Comparison of ENCODE assay signal across 16 mouse cellular contexts in genomic region chr3:96847661-96848060, GRCm38 (mm10). TPM values are rescaled to one million over a fixed set of nuclear protein-coding genes. Genes with fewer than 3 reads are reported as not detected.
DNase-seq lines count a peak whose midpoint lies in the region; ATAC-seq lines count a peak whose summit lies in the region.
"Had no signal": no experiment of that assay in that cellular context is flagged by ENCODE, and none has a peak within 500 bp of the region (broad histone marks: within the 10 kb centered on the region; RNA-seq: fewer than 3 reads in every experiment).

No protein-coding gene starts in this region.

- ATAC-seq in inflammation-experienced regulatory T-cells, adult 6 months = peak; percentile 44
- no peak for ATAC-seq in hindbrain, embryonic 14.5 days (ENCODE audit: low FRiP score)
- ATAC-seq in midbrain, embryonic 13.5 days = no peak
- ATAC-seq: lung, postnatal 0 days had no signal

- H3K4me1 ChIP-seq in hindbrain, embryonic 14.5 days (replicated peaks; ENCODE audit: control insufficient read depth, insufficient read depth, low read length) = no peaks in the 10 kb centered on the region
- no peaks in the 10 kb centered on the region for H3K4me1 ChIP-seq in midbrain, embryonic 13.5 days (replicated peaks)

- H3K4me3 ChIP-seq in hindbrain, embryonic 14.5 days (replicated peaks; ENCODE audit: low read length) = no peak overlapping the region
- H3K4me3 ChIP-seq in midbrain, embryonic 13.5 days (replicated peaks) = no peak overlapping the region
- H3K4me3 ChIP-seq: heart, embryonic 13.5 days; hindbrain, embryonic 12.5 days; liver, embryonic 13.5 days had no signal

- no peaks in the 10 kb centered on the region for H3K27me3 ChIP-seq in hindbrain, embryonic 14.5 days (ENCODE audit: control insufficient read depth, insufficient read depth, low read length)
- H3K27me3 ChIP-seq in midbrain, embryonic 13.5 days = no peaks in the 10 kb centered on the region
- H3K27me3 ChIP-seq: hindbrain, embryonic 12.5 days; liver, embryonic 13.5 days had no signal

- no peaks in the 10 kb centered on the region for H3K36me3 ChIP-seq in hindbrain, embryonic 14.5 days (replicated peaks; ENCODE audit: control insufficient read depth, insufficient read depth)
- no peaks in the 10 kb centered on the region for H3K36me3 ChIP-seq in midbrain, embryonic 13.5 days
- H3K36me3 ChIP-seq: heart, embryonic 13.5 days; hindbrain, embryonic 12.5 days; liver, embryonic 13.5 days had no signal

- H3K9me3 ChIP-seq in hindbrain, embryonic 14.5 days (ENCODE audit: control insufficient read depth, low read length) = no peaks in the 10 kb centered on the region
- no peaks in the 10 kb centered on the region for H3K9me3 ChIP-seq in midbrain, embryonic 13.5 days
- H3K9me3 ChIP-seq: heart, embryonic 13.5 days; hindbrain, embryonic 12.5 days; liver, embryonic 13.5 days had no signal

- peak; percentile 59 for DNase-seq in CD4-positive helper T cell, adult 2 months (ENCODE audit: low read depth, low spot score)
- peak; percentile 46 for DNase-seq in CD4-positive, CD25-positive, alpha-beta regulatory T cell, adult 2 months (ENCODE audit: low read depth, low spot score)
- peak; percentile 69 for DNase-seq in thymus, postnatal 0 days (ENCODE audit: low spot score)
- DNase-seq in hindbrain, embryonic 14.5 days (ENCODE audit: low spot score) = no peak
- no peak for DNase-seq in layer of hippocampus, adult 9-11 months
- DNase-seq: cerebellum, postnatal 36 days; kidney, adult 11 months; liver, embryonic 13.5 days had no signal

- H3K4me2 ChIP-seq in hindbrain, embryonic 14.5 days (replicated peaks) = no peak overlapping the region
- H3K4me2 ChIP-seq in midbrain, embryonic 13.5 days (replicated peaks) = no peak overlapping the region
- H3K4me2 ChIP-seq: heart, embryonic 13.5 days; hindbrain, embryonic 12.5 days; liver, embryonic 13.5 days had no signal

- no peak overlapping the region for H3K9ac ChIP-seq in hindbrain, embryonic 14.5 days
- no peak overlapping the region for H3K9ac ChIP-seq in midbrain, embryonic 13.5 days (replicated peaks)
- H3K9ac ChIP-seq: heart, embryonic 13.5 days; hindbrain, embryonic 12.5 days; liver, embryonic 13.5 days had no signal

- H3K27ac ChIP-seq in hindbrain, embryonic 14.5 days = no peak overlapping the region
- no peak overlapping the region for H3K27ac ChIP-seq in midbrain, embryonic 13.5 days
- H3K27ac ChIP-seq: heart, embryonic 13.5 days; hindbrain, embryonic 12.5 days; liver, embryonic 13.5 days had no signal

- 53% methylated on average over 6 of the region's 6 CpGs for whole genome bisulfite sequencing in hindbrain, embryonic 14.5 days
- 46% methylated on average over 6 of the region's 6 CpGs for WGBS in midbrain, embryonic 13.5 days

RNA-seq across cellular contexts. Expression of gene Cd160, which starts 18.5 kb away (rescaled TPM):
- polyA plus RNA-seq in inflammation-experienced regulatory T-cells, adult 6 months (2017; shearing (Covaris generic)) = 10 to 100 TPM; 50.8 to 77.5 (median 75.0) TPM
- 26.3 and 29.8 TPM in 2 replicates for polyA plus RNA-seq in thymus, postnatal 0 days (2015; fragmentation: Nextera tagmentation; extraction: Ambion mirVana)
- 0.27 and 0.35 TPM in 2 replicates for polyA plus RNA-seq in hindbrain, embryonic 14.5 days (2014; fragmentation: Nextera tagmentation; extraction: Ambion mirVana)
- polyA plus RNA-seq in midbrain, embryonic 13.5 days (2015; fragmentation: Nextera tagmentation; extraction: Ambion mirVana) = 0.14 and 0.17 TPM in 2 replicates
- polyA plus RNA-seq: embryonic facial prominence, embryonic 11.5 days; testis, adult 2 months had no signal

RNA-seq across cellular contexts. Expression of gene Pdzk1, which starts 18.6 kb away (rescaled TPM):
- under 1 TPM in 1 of 3 experiments, not detected in 2; 0.94 TPM for polyA plus RNA-seq in inflammation-experienced regulatory T-cells, adult 6 months (2017; shearing (Covaris generic))
- 1.2 and 1.4 TPM in 2 replicates for polyA plus RNA-seq in thymus, postnatal 0 days (2015; fragmentation: Nextera tagmentation; extraction: Ambion mirVana)
- 0.09 and 0.16 TPM in 2 replicates for polyA plus RNA-seq in hindbrain, embryonic 14.5 days (2014; fragmentation: Nextera tagmentation; extraction: Ambion mirVana)
- polyA plus RNA-seq in midbrain, embryonic 13.5 days (2015; fragmentation: Nextera tagmentation; extraction: Ambion mirVana) = 0.14 TPM in 1 of 2 replicates, not detected in the other
- polyA plus RNA-seq: embryonic facial prominence, embryonic 11.5 days; limb, embryonic 11.5 days had no signal

RNA-seq across cellular contexts. Expression of gene Gja5, which starts 56.8 kb away (rescaled TPM):
- under 1 TPM in 1 of 3 experiments, not detected in 2; 0.20 TPM for polyA plus RNA-seq in inflammation-experienced regulatory T-cells, adult 6 months (2017; shearing (Covaris generic))
- 1.5 and 1.8 TPM in 2 replicates for polyA plus RNA-seq in thymus, postnatal 0 days (2015; fragmentation: Nextera tagmentation; extraction: Ambion mirVana)
- polyA plus RNA-seq in hindbrain, embryonic 14.5 days (2014; fragmentation: Nextera tagmentation; extraction: Ambion mirVana) = 1.3 TPM in 2 replicates
- polyA plus RNA-seq in midbrain, embryonic 13.5 days (2015; fragmentation: Nextera tagmentation; extraction: Ambion mirVana) = 3.1 and 3.6 TPM in 2 replicates

RNA-seq across cellular contexts. Expression of gene Gpr89, which starts 57.5 kb away (rescaled TPM):
- polyA plus RNA-seq in inflammation-experienced regulatory T-cells, adult 6 months (2017; shearing (Covaris generic)) = 10 to 100 TPM; 37.3 to 41.5 (median 39.4) TPM
- 34.4 and 39.4 TPM in 2 replicates for polyA plus RNA-seq in thymus, postnatal 0 days (2015; fragmentation: Nextera tagmentation; extraction: Ambion mirVana)
- polyA plus RNA-seq in hindbrain, embryonic 14.5 days (2014; fragmentation: Nextera tagmentation; extraction: Ambion mirVana) = 42.1 and 44.5 TPM in 2 replicates
- 34.8 and 37.0 TPM in 2 replicates for polyA plus RNA-seq in midbrain, embryonic 13.5 days (2015; fragmentation: Nextera tagmentation; extraction: Ambion mirVana)

Comparison
In these comparisons a context has a peak if more than half of its experiments do, and no peak if none do; other contexts are left out.
1. DNase-seq: peak in CD4-positive helper T cell, adult 2 months (single experiment), CD4-positive, CD25-positive, alpha-beta regulatory T cell, adult 2 months (single experiment) and thymus, postnatal 0 days (single experiment); none in hindbrain, embryonic 14.5 days (single experiment) and layer of hippocampus, adult 9-11 months (single experiment).
2. RNA of gene Cd160, which starts 18.5 kb away (polyA plus RNA-seq): 50.8 to 77.5 TPM in inflammation-experienced regulatory T-cells, adult 6 months and 26.3 to 29.8 TPM in thymus, postnatal 0 days; 0.27 to 0.35 TPM in hindbrain, embryonic 14.5 days and 0.14 to 0.17 TPM in midbrain, embryonic 13.5 days; every median in the first group is over 10 times any median in the second.